Mouse (Mus musculus): Measurements from ENCODE around the gene Cep350. TPM values are rescaled to one million over a fixed set of nuclear protein-coding genes. Genes with fewer than 3 reads are reported as not detected.

Gene Cep350
- polyA plus RNA-seq, 1 experiment from 2014 or later = 8.4 TPM

- 90% methylated on average over 5 of the region's 5 CpGs for whole genome bisulfite sequencing
- Histone ChIP-seq H3K4me2 (ENCODE audit: low read depth, low read length) (no peak overlapping the region), H3K4me1 (replicated peaks; ENCODE audit: control insufficient read depth, insufficient read depth, low read length) (no peaks in the 10 kb centered on the region), H3K4me3 (ENCODE audit: low read length) (no peak overlapping the region), H3K9me3 (ENCODE audit: control insufficient read depth, low read length) (no peaks in the 10 kb centered on the region), H3K36me3 (ENCODE audit: control insufficient read depth, insufficient read depth, low read length) (peaks cover 11% of the 10 kb centered on the region), H3K27ac (ENCODE audit: low read length) (no peak overlapping the region), H3K27me3 (ENCODE audit: control insufficient read depth, insufficient read depth, low read depth, low read length) (no peaks in the 10 kb centered on the region), H3K9ac (ENCODE audit: low read length) (no peak overlapping the region)
- ATAC-seq (ENCODE audit: low read depth) = no peak
Measured at GRCm38 (mm10) chr1:155853009-155853408, 120.0 kb downstream of the Cep350 start.

GRCm38 (mm10) chr1:155844235-155844634 is 128.8 kb downstream of the Cep350 start:
- H3K36me3 ChIP-seq (ENCODE audit: control insufficient read depth, insufficient read depth, low read length) = peaks cover 22% of the 10 kb centered on the region
- no peak for ATAC-seq (ENCODE audit: low read depth)
- no peak overlapping the region for H3K4me3 ChIP-seq (ENCODE audit: low read length)
- no peak overlapping the region for H3K27ac ChIP-seq (ENCODE audit: low read length)
- H3K4me2 ChIP-seq (ENCODE audit: low read depth, low read length) = no peak overlapping the region
- no peak overlapping the region for H3K9ac ChIP-seq (ENCODE audit: low read length)
- 60% methylated on average over 5 of the region's 5 CpGs for WGBS
- H3K9me3 ChIP-seq (ENCODE audit: control insufficient read depth, low read length) = no peaks in the 10 kb centered on the region
- H3K4me1 ChIP-seq (replicated peaks; ENCODE audit: control insufficient read depth, insufficient read depth, low read length) = no peaks in the 10 kb centered on the region
- no peaks in the 10 kb centered on the region for H3K27me3 ChIP-seq (ENCODE audit: control insufficient read depth, insufficient read depth, low read depth, low read length)

GRCm38 (mm10) chr1:155843538-155843937 is 129.5 kb downstream of the Cep350 start:
- no peak for ATAC-seq (ENCODE audit: low read depth)
- Histone ChIP-seq H3K27ac (ENCODE audit: low read length) (no peak overlapping the region), H3K27me3 (ENCODE audit: control insufficient read depth, insufficient read depth, low read depth, low read length) (no peaks in the 10 kb centered on the region), H3K4me1 (replicated peaks; ENCODE audit: control insufficient read depth, insufficient read depth, low read length) (no peaks in the 10 kb centered on the region), H3K4me2 (ENCODE audit: low read depth, low read length) (no peak overlapping the region), H3K36me3 (ENCODE audit: control insufficient read depth, insufficient read depth, low read length) (peaks cover 22% of the 10 kb centered on the region), H3K9ac (ENCODE audit: low read length) (no peak overlapping the region), H3K9me3 (ENCODE audit: control insufficient read depth, low read length) (no peaks in the 10 kb centered on the region), H3K4me3 (ENCODE audit: low read length) (no peak overlapping the region)
- WGBS = 49% methylated on average over 4 of the region's 4 CpGs

GRCm38 (mm10) chr1:155835667-155836066 is 137.4 kb downstream of the Cep350 start:
- no peaks in the 10 kb centered on the region for H3K27me3 ChIP-seq (ENCODE audit: control insufficient read depth, insufficient read depth, low read depth, low read length)
- no peaks in the 10 kb centered on the region for H3K4me1 ChIP-seq (replicated peaks; ENCODE audit: control insufficient read depth, insufficient read depth, low read length)
- 50% methylated on average over 2 of the region's 2 CpGs for WGBS
- H3K4me2 ChIP-seq (ENCODE audit: low read depth, low read length) = no peak overlapping the region
- no peak overlapping the region for H3K27ac ChIP-seq (ENCODE audit: low read length)
- ATAC-seq (ENCODE audit: low read depth) = no peak
- no peak overlapping the region for H3K9ac ChIP-seq (ENCODE audit: low read length)
- H3K36me3 ChIP-seq (ENCODE audit: control insufficient read depth, insufficient read depth, low read length) = no peaks in the 10 kb centered on the region
- no peak overlapping the region for H3K4me3 ChIP-seq (ENCODE audit: low read length)
- H3K9me3 ChIP-seq (ENCODE audit: control insufficient read depth, low read length) = no peaks in the 10 kb centered on the region

GRCm38 (mm10) chr1:155833610-155834009 is 139.4 kb downstream of the Cep350 start:
- Histone ChIP-seq H3K4me3 (ENCODE audit: low read length) (no peak overlapping the region), H3K36me3 (ENCODE audit: control insufficient read depth, insufficient read depth, low read length) (no peaks in the 10 kb centered on the region), H3K27ac (ENCODE audit: low read length) (no peak overlapping the region), H3K4me1 (replicated peaks; ENCODE audit: control insufficient read depth, insufficient read depth, low read length) (no peaks in the 10 kb centered on the region), H3K9me3 (ENCODE audit: control insufficient read depth, low read length) (no peaks in the 10 kb centered on the region), H3K9ac (ENCODE audit: low read length) (no peak overlapping the region), H3K4me2 (ENCODE audit: low read depth, low read length) (no peak overlapping the region), H3K27me3 (ENCODE audit: control insufficient read depth, insufficient read depth, low read depth, low read length) (no peaks in the 10 kb centered on the region)
- ATAC-seq (ENCODE audit: low read depth) = no peak
- 76% methylated on average over 9 of the region's 9 CpGs for WGBS

GRCm38 (mm10) chr1:155831958-155832357 is 141.1 kb downstream of the Cep350 start:
- Histone ChIP-seq H3K4me2 (ENCODE audit: low read depth, low read length) (no peak overlapping the region), H3K4me1 (replicated peaks; ENCODE audit: control insufficient read depth, insufficient read depth, low read length) (no peaks in the 10 kb centered on the region), H3K27me3 (ENCODE audit: control insufficient read depth, insufficient read depth, low read depth, low read length) (no peaks in the 10 kb centered on the region), H3K27ac (ENCODE audit: low read length) (no peak overlapping the region), H3K9me3 (ENCODE audit: control insufficient read depth, low read length) (no peaks in the 10 kb centered on the region), H3K4me3 (ENCODE audit: low read length) (no peak overlapping the region), H3K9ac (ENCODE audit: low read length) (no peak overlapping the region), H3K36me3 (ENCODE audit: control insufficient read depth, insufficient read depth, low read length) (no peaks in the 10 kb centered on the region)
- no peak for ATAC-seq (ENCODE audit: low read depth)
- 82% methylated on average over 3 of the region's 3 CpGs for WGBS

GRCm38 (mm10) chr1:155830861-155831260 is 142.2 kb downstream of the Cep350 start:
- Histone ChIP-seq H3K27ac (ENCODE audit: low read length) (no peak overlapping the region), H3K36me3 (ENCODE audit: control insufficient read depth, insufficient read depth, low read length) (no peaks in the 10 kb centered on the region), H3K27me3 (ENCODE audit: control insufficient read depth, insufficient read depth, low read depth, low read length) (no peaks in the 10 kb centered on the region), H3K4me3 (ENCODE audit: low read length) (no peak overlapping the region), H3K4me1 (replicated peaks; ENCODE audit: control insufficient read depth, insufficient read depth, low read length) (no peaks in the 10 kb centered on the region), H3K4me2 (ENCODE audit: low read depth, low read length) (no peak overlapping the region), H3K9ac (ENCODE audit: low read length) (no peak overlapping the region), H3K9me3 (ENCODE audit: control insufficient read depth, low read length) (no peaks in the 10 kb centered on the region)
- no peak for ATAC-seq (ENCODE audit: low read depth)
- WGBS = 43% methylated on average over 6 of the region's 6 CpGs

GRCm38 (mm10) chr1:155827703-155828295 is 145.3 kb downstream of the Cep350 start:
- Histone ChIP-seq H3K4me3 (ENCODE audit: low read length) (no peak overlapping the region), H3K36me3 (ENCODE audit: control insufficient read depth, insufficient read depth, low read length) (no peaks in the 10 kb centered on the region), H3K9ac (ENCODE audit: low read length) (no peak overlapping the region), H3K27me3 (ENCODE audit: control insufficient read depth, insufficient read depth, low read depth, low read length) (no peaks in the 10 kb centered on the region), H3K9me3 (ENCODE audit: control insufficient read depth, low read length) (no peaks in the 10 kb centered on the region), H3K4me1 (replicated peaks; ENCODE audit: control insufficient read depth, insufficient read depth, low read length) (no peaks in the 10 kb centered on the region), H3K27ac (ENCODE audit: low read length) (no peak overlapping the region), H3K4me2 (ENCODE audit: low read depth, low read length) (no peak overlapping the region)
- 40% methylated on average over 8 of the region's 8 CpGs for WGBS
- no peak for ATAC-seq (ENCODE audit: low read depth)

GRCm38 (mm10) chr1:155826803-155827395 is 146.2 kb downstream of the Cep350 start:
- Histone ChIP-seq H3K9ac (ENCODE audit: low read length) (no peak overlapping the region), H3K27me3 (ENCODE audit: control insufficient read depth, insufficient read depth, low read depth, low read length) (no peaks in the 10 kb centered on the region), H3K4me1 (replicated peaks; ENCODE audit: control insufficient read depth, insufficient read depth, low read length) (no peaks in the 10 kb centered on the region), H3K4me3 (ENCODE audit: low read length) (no peak overlapping the region), H3K4me2 (ENCODE audit: low read depth, low read length) (no peak overlapping the region), H3K9me3 (ENCODE audit: control insufficient read depth, low read length) (no peaks in the 10 kb centered on the region), H3K36me3 (ENCODE audit: control insufficient read depth, insufficient read depth, low read length) (no peaks in the 10 kb centered on the region), H3K27ac (ENCODE audit: low read length) (no peak overlapping the region)
- WGBS = 31% methylated on average over 5 of the region's 5 CpGs
- ATAC-seq (ENCODE audit: low read depth) = no peak
